Mouse (Mus musculus) kidney, postnatal 0 days (tissue): ENCODE results near the gene Olfr1392. TPM values are rescaled to one million over a fixed set of nuclear protein-coding genes. Genes with fewer than 3 reads are reported as not detected.

Experiments
- ATAC-seq: fragments of 200-750 bp; cut with Nextera tagmentation; replicated peaks from 2 replicates; pipeline ENCODE4 v1.8.0; 2017; ENCODE audit warnings: low read depth, moderate number of reproducible peaks, moderate TSS enrichment, moderate library complexity; ENCODE audit not compliant: low FRiP score
- DNase-seq: peaks from one replicate; pipeline ENCODE4 v3.0.0-alpha.2; 2016; ENCODE audit warnings: low spot score
- H3K27ac ChIP-seq: fragments of 300-500 bp; sonication (generic); 2 replicates; pipeline ENCODE4 v1.5.1; 2014; ENCODE audit warnings: mild to moderate bottlenecking
- H3K27me3 ChIP-seq: fragments of 300-500 bp; sonication (generic); 2 replicates; pipeline ENCODE4 v1.6.1; 2014; ENCODE audit warnings: low read length, mixed read lengths; ENCODE audit not compliant: insufficient read depth
- H3K36me3 ChIP-seq: fragments of 300-500 bp; sonication (generic); 2 replicates; pipeline ENCODE4 v1.6.1; 2014; ENCODE audit warnings: low read length, mixed read lengths; ENCODE audit not compliant: insufficient read depth
- H3K4me1 ChIP-seq: fragments of 300-500 bp; sonication (generic); replicated peaks from 2 replicates; pipeline ENCODE4 v1.6.1; 2014; ENCODE audit warnings: antibody characterized with exemption, low read length, mixed read lengths; ENCODE audit not compliant: insufficient read depth
- H3K4me2 ChIP-seq: fragments of 300-500 bp; sonication (generic); 2 replicates; pipeline ENCODE4 v1.6.1; 2014; ENCODE audit warnings: mild to moderate bottlenecking, low read length, moderate library complexity, mixed read lengths
- H3K4me3 ChIP-seq: fragments of 300-500 bp; sonication (generic); replicated peaks from 2 replicates; pipeline ENCODE4 v1.5.1; 2014; ENCODE audit warnings: low read depth, low read length
- H3K9ac ChIP-seq: fragments of 300-500 bp; sonication (generic); 2 replicates; pipeline ENCODE4 v1.6.1; 2014; ENCODE audit warnings: low read depth, low read length
- H3K9me3 ChIP-seq: fragments of 300-500 bp; sonication (generic); replicated peaks from 2 replicates; pipeline ENCODE4 v1.6.1; 2016; ENCODE audit warnings: low read length, inconsistent platforms, mixed read lengths
- CTCF ChIP-seq: IDR thresholded peaks from 2 replicates; pipeline ENCODE4 v1.5.1; 2016; ENCODE audit warnings: antibody characterized with exemption, low read depth, mild to moderate bottlenecking, moderate library complexity
- WGBS: fragments of 180-500 bp; shearing (Covaris S2); extraction: QIAGEN DNeasy Blood & Tissue Kit; methylation state at CpG from one replicate; pipeline ENCODE4 v1.1.7; 2014; 5-methylcytosine and 5-hydroxymethylcytosine counted together
- polyA plus RNA-seq: library from polyadenylated mRNA; unstranded; fragments of >200 nt; fragmentation: Nextera tagmentation; extraction: Ambion mirVana; gene quantifications from 2 replicates; pipeline ENCODE4 v1.2.1, GENCODE M21; 2015

Olfr1392 gene
- polyA plus RNA-seq, 1 experiment from 2014 or later, result 0.07 TPM

DNA sequence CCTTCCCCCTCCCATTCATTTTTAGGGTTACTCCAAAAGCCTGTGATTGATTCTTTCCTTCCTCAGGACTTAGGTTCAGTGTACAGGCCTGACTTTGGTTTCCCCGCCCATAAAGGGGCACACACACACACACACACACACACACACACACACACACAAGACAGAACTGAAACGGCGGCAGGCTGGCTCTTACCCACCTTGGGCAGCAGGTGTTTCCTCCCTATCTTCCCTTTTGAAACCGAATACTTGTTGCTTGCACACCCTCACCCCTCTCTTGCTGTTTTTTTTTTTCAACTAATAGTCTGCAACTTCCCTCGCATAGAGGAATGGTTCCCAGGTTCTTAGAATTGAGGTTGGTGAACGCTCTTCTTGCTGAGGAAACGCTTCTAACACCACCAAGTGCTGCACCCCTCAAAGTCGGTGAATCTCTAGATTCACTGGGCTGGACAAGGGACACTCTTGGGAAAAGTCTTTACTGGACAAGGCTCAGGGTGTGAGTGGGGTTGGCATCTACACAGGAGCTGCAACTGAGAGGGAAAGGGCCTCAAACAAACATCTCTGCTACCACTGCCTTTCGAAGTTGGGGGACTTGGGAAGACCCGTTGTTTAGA, 35.2 kb upstream of the Olfr1392 start:
- peak overlapping the region; percentile 87 for H3K9ac ChIP-seq
- DNase-seq (peak; percentile 19), ATAC-seq (no peak)
- WGBS, result 11% methylated on average over 10 of the region's 10 CpGs
- H3K27ac ChIP-seq, result peak overlapping the region; percentile 95
- H3K9me3 ChIP-seq, result no peaks in the 10 kb centered on the region
- peaks cover 46% of the 10 kb centered on the region for H3K4me1 ChIP-seq
- peak overlapping the region; percentile 78 for H3K4me2 ChIP-seq
- TF ChIP-seq CTCF, result no peak
- H3K36me3 ChIP-seq, result peaks cover 6% of the 10 kb centered on the region; the same call in 1 of the 2 replicates
- H3K4me3 ChIP-seq, result peak overlapping the region; percentile 82
- H3K27me3 ChIP-seq, result no peaks in the 10 kb centered on the region

DNA sequence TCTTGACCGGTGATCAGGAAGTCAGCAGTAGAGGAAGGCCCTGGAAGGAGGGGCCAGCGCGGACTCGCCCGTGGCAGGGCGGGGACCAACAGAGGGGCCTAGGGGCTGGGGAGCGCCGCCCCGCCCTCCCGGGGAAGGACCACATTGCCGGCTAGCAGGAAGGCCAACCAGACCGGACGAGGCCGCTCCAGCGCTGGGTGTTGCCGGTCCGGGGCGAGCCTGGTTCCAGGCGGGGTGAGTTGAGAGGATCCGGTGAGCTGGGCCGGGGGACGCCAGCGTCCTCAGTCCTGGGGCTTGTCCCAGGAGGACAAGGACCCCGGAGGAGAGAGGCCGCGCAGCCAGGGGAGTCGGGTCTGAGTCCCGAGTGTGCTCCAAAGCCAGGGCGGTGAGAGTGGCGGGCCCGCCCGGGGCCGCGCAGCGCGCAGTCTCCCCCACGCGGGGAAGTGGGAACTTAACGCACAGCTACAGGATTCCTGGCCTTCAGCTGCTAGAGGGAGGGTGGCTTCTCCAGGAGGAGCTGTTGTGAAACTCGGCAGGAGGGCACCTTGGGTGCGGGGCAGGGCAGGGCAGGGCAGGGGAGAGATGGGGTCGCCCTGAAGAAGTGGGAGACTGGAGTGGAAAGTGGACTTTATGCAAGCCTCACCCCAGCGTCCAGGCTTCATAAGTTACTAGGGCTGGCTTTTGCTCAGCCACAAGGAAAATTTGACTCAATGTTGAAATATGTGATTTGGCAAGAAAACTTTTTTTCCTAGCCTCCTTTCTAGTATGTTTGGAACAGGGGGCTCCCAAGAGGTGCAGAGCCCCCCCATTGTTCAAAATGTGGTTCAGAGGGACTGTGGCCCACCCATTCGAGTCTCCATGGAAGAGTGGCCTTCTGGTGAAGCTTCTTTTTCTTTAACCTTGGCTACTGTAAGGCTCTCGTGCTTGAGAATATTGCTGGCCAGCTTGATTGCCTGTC, 34.4 kb upstream of the Olfr1392 start:
- peak; percentile 95 for ATAC-seq
- Histone ChIP-seq H3K4me1 (peaks cover 40% of the 10 kb centered on the region), H3K4me2 (peak overlapping the region; percentile 78), H3K9ac (peak overlapping the region; percentile 87), H3K4me3 (peak overlapping the region; percentile 82), H3K36me3 (peaks cover 8% of the 10 kb centered on the region; the same call in 1 of the 2 replicates), H3K9me3 (no peaks in the 10 kb centered on the region), H3K27ac (peak overlapping the region; percentile 95), H3K27me3 (no peaks in the 10 kb centered on the region)
- peak; percentile 96 for DNase-seq
- 2% methylated on average over 40 of the region's 45 CpGs for WGBS
- TF ChIP-seq CTCF, result peak; percentile 55

DNA sequence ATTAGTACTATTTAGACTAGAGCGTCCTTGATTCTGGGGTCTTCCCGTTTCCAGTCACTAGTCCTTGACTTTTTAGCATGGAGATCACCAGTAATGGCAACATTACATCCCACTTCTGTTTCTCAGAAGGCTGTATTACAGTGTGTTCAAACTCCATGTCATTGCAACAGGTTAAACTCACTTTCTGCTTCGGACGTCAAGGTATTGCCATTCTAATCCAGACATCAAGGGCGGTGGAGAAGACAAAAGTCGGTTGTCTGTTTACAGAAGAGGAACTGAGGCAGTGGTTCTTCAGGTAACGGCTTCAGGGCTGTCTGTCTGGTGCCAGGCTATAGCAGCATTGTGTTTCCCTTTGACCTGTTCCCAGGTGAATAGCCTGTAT, 33.7 kb upstream of the Olfr1392 start:
- H3K9me3 ChIP-seq, result no peaks in the 10 kb centered on the region
- no peak for TF ChIP-seq CTCF
- no peak for ATAC-seq
- peak overlapping the region; percentile 82 for H3K4me3 ChIP-seq
- H3K27me3 ChIP-seq, result no peaks in the 10 kb centered on the region
- H3K27ac ChIP-seq, result 0 out of 2 replicates have a peak overlapping the region, but pooled peaks have one; percentile 95
- DNase-seq, result no peak
- peaks cover 33% of the 10 kb centered on the region for H3K4me1 ChIP-seq
- 51% methylated on average over 7 of the region's 7 CpGs for WGBS
- H3K36me3 ChIP-seq, result peaks cover 10% of the 10 kb centered on the region; the same call in 1 of the 2 replicates
- peak overlapping the region; percentile 78 for H3K4me2 ChIP-seq
- peak overlapping the region; percentile 87 for H3K9ac ChIP-seq

DNA sequence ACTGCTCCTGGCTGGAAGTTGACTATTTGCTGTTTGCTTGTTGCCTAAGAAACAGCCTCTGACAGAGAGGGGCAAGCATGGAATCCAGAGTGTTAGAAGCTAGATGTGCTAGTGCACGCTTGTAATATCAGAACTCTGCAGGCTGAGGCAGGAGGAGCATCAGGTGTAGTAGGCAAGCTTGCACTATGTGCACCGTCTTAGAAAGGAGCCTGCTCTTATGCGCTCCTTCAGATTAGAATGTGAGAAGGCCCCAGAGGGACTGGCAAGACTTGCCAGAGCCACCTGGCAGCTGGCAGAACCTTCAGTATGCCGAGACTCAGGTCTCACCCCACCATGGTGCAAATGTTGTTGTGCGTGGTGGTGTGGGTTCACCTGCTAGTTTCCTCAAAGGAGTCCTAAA, 33.0 kb upstream of the Olfr1392 start:
- no peak for TF ChIP-seq CTCF
- H3K27ac ChIP-seq, result no peak overlapping the region
- H3K9me3 ChIP-seq, result no peaks in the 10 kb centered on the region
- 83% methylated on average over 5 of the region's 5 CpGs for WGBS
- H3K4me3 ChIP-seq, result no peak overlapping the region
- DNase-seq, result no peak
- peaks cover 33% of the 10 kb centered on the region for H3K4me1 ChIP-seq
- H3K36me3 ChIP-seq, result peaks cover 10% of the 10 kb centered on the region; the same call in 1 of the 2 replicates
- H3K27me3 ChIP-seq, result no peaks in the 10 kb centered on the region
- peak overlapping the region; percentile 78 for H3K4me2 ChIP-seq
- ATAC-seq, result no peak
- no peak overlapping the region for H3K9ac ChIP-seq

DNA sequence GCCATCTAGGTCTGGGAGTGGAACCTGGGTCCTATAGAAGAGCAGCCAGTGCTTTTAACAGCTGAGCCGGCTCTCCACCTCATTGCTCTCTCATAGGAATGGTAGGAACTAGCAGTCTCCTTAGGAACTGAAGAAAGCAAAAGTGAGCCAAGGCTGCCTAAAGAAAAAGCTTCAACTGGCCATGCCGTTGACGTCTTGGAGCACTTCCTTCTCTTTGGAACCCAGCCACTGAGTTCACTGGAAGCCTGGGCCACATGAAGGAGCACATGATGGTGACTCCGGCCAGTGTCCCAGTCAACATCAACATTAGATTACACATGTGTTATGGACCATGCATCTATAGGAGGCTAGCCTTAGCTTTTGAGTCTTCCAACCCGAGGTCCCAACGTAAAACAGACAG, 32.0 kb upstream of the Olfr1392 start:
- Histone ChIP-seq H3K27ac (no peak overlapping the region), H3K9me3 (no peaks in the 10 kb centered on the region), H3K9ac (no peak overlapping the region), H3K36me3 (peaks cover 10% of the 10 kb centered on the region; the same call in 1 of the 2 replicates), H3K27me3 (no peaks in the 10 kb centered on the region), H3K4me1 (peaks cover 26% of the 10 kb centered on the region), H3K4me3 (no peak overlapping the region), H3K4me2 (peak overlapping the region; percentile 78; the same call in 1 of the 2 replicates)
- ATAC-seq (no peak), DNase-seq (no peak)
- TF ChIP-seq CTCF, result no peak
- 80% methylated on average over 6 of the region's 6 CpGs for WGBS

DNA sequence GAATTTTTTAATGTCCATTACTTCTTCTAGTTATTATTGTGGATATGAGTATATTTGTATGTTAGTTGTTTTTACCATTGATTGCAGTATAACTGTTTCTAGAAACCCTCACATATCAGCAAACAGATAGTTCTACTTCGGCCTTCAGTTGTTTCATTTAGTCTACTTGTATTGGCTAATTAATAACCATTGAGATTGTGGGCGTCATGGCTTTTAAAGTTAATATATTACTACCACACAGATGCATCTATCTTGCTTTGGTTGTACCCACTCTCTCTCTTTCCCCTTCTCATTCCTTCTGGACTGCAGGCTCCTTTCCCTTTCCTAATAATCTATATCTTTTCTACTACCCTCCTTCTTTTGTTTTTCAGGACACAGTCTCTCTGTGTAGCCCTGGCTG, 25.8 kb upstream of the Olfr1392 start:
- no peaks in the 10 kb centered on the region for H3K4me1 ChIP-seq
- DNase-seq, result no peak
- no peak overlapping the region for H3K9ac ChIP-seq
- no peak for ATAC-seq
- H3K27ac ChIP-seq, result no peak overlapping the region
- H3K9me3 ChIP-seq, result no peaks in the 10 kb centered on the region
- no peak overlapping the region for H3K4me2 ChIP-seq
- 52% methylated on average over 2 of the region's 2 CpGs for WGBS
- peaks cover 23% of the 10 kb centered on the region for H3K36me3 ChIP-seq
- H3K4me3 ChIP-seq, result no peak overlapping the region
- H3K27me3 ChIP-seq, result no peaks in the 10 kb centered on the region
- no peak for TF ChIP-seq CTCF
